Mouse (Mus musculus) ES-E14 (cell line): ENCODE measurements at regions not wholly inside any gene's neighbourhood (a gene's known extent, or its start where the extent isn't known, plus 50 kb on each side); places are given as distances from the start of the nearest gene placed in this dataset.

ENCODE experiments used
- HCFC1 ChIP-seq: IDR thresholded peaks from 2 replicates; pipeline ENCODE4 v1.6.1; 2012; ENCODE audit warnings: low read length, inconsistent platforms, borderline replicate concordance; ENCODE audit not compliant: insufficient read depth
- MAFK ChIP-seq: IDR thresholded peaks from 2 replicates; pipeline ENCODE4 v1.6.1; 2014; ENCODE audit warnings: mild to moderate bottlenecking, low read depth, low read length, inconsistent platforms; ENCODE audit not compliant: insufficient read depth
- ZC3H11A ChIP-seq: IDR thresholded peaks from 2 replicates; pipeline ENCODE4 v1.6.1; 2012; ENCODE audit warnings: low read depth, mild to moderate bottlenecking, inconsistent platforms, low read length, borderline replicate concordance
- ZNF384 ChIP-seq: IDR thresholded peaks from 2 replicates; pipeline ENCODE4 v1.6.1; 2012; ENCODE audit warnings: low read depth, low read length, inconsistent platforms

- TF ChIP-seq ZNF384 (no peak), HCFC1 (no peak), ZC3H11A (no peak), MAFK (no peak)
Measured at GRCm38 (mm10) chr6:51664049-51664448, 140.3 kb downstream of the Snx10 start.
